Mouse (Mus musculus): ENCODE measurements around the gene Zfp810. TPM values are rescaled to one million over a fixed set of nuclear protein-coding genes. Genes with fewer than 3 reads are reported as not detected.
A peak's percentile ranks its signal among the peaks of the same experiment; 100 is the strongest.
"Not testable (repeated sequence)": the region's sequence is repeated elsewhere in the genome, so short reads cannot be mapped to it uniquely, and the experiment has no call there.

Gene Zfp810
- polyA plus RNA-seq, 1 experiment, result 12.7 TPM

- peak; percentile 97 for DNase-seq
- Histone ChIP-seq H3K27me3 (replicated peaks; ENCODE audit: control insufficient read depth, insufficient read depth, low read length) (no peaks in the 10 kb centered on the region), H3K36me3 (ENCODE audit: control insufficient read depth, insufficient read depth, low read length) (no peaks in the 10 kb centered on the region), H3K4me1 (ENCODE audit: control insufficient read depth, insufficient read depth, low read length) (peaks cover 12% of the 10 kb centered on the region), H3K4me3 (ENCODE audit: insufficient read depth, low read depth, low read length) (peak overlapping the region; percentile 68), H3K27ac (ENCODE audit: insufficient read depth, low read depth, low read length) (peak overlapping the region; percentile 98)
- TF ChIP-seq POLR2A (IDR thresholded peaks at IDR 0.05; ENCODE audit: low read depth, low read length) (peak; percentile 77), CTCF (conservative IDR thresholded peaks at IDR 0.05; ENCODE audit: insufficient read depth, insufficient read length, low read depth, low read length) (peak; percentile 92)
- WGBS, result 1% methylated on average over 32 of the region's 32 CpGs
Measured at GRCm38 (mm10) chr9:22327475-22328387, 20.3 kb upstream of the Zfp810 start.

GRCm38 (mm10) chr9:22327099-22327474, 19.6 kb upstream of the Zfp810 start:
- peak; percentile 96 for DNase-seq
- Histone ChIP-seq H3K36me3 (ENCODE audit: control insufficient read depth, insufficient read depth, low read length) (no peaks in the 10 kb centered on the region), H3K27me3 (replicated peaks; ENCODE audit: control insufficient read depth, insufficient read depth, low read length) (no peaks in the 10 kb centered on the region), H3K27ac (ENCODE audit: insufficient read depth, low read depth, low read length) (peak overlapping the region; percentile 98), H3K4me1 (ENCODE audit: control insufficient read depth, insufficient read depth, low read length) (peaks cover 12% of the 10 kb centered on the region), H3K4me3 (ENCODE audit: insufficient read depth, low read depth, low read length) (peak overlapping the region; percentile 68; the same call in 1 of the 2 replicates)
- TF ChIP-seq CTCF (conservative IDR thresholded peaks at IDR 0.05; ENCODE audit: insufficient read depth, insufficient read length, low read depth, low read length) (no peak), POLR2A (IDR thresholded peaks at IDR 0.05; ENCODE audit: low read depth, low read length) (no peak)
- WGBS, result 7% methylated on average over 9 of the region's 9 CpGs

- H3K4me1 ChIP-seq (ENCODE audit: control insufficient read depth, insufficient read depth, low read length), result peaks cover 12% of the 10 kb centered on the region
- TF ChIP-seq POLR2A (IDR thresholded peaks at IDR 0.05; ENCODE audit: low read depth, low read length) (no peak), CTCF (conservative IDR thresholded peaks at IDR 0.05; ENCODE audit: insufficient read depth, insufficient read length, low read depth, low read length) (no peak)
- DNase-seq, result no peak
- no peaks in the 10 kb centered on the region for H3K27me3 ChIP-seq (replicated peaks; ENCODE audit: control insufficient read depth, insufficient read depth, low read length)
- H3K4me3 ChIP-seq (ENCODE audit: insufficient read depth, low read depth, low read length), result no peak overlapping the region
- H3K27ac ChIP-seq (ENCODE audit: insufficient read depth, low read depth, low read length), result no peak overlapping the region
- H3K36me3 ChIP-seq (ENCODE audit: control insufficient read depth, insufficient read depth, low read length), result no peaks in the 10 kb centered on the region
- 78% methylated on average over 1 of the region's 1 CpGs for WGBS
Measured at GRCm38 (mm10) chr9:22324579-22324978, 17.1 kb upstream of the Zfp810 start.

- DNase-seq, result no peak
- TF ChIP-seq POLR2A (IDR thresholded peaks at IDR 0.05; ENCODE audit: low read depth, low read length) (no peak), CTCF (conservative IDR thresholded peaks at IDR 0.05; ENCODE audit: insufficient read depth, insufficient read length, low read depth, low read length) (no peak)
- WGBS, result 72% methylated on average over 8 of the region's 8 CpGs
- Histone ChIP-seq H3K4me3 (ENCODE audit: insufficient read depth, low read depth, low read length) (no peak overlapping the region), H3K4me1 (ENCODE audit: control insufficient read depth, insufficient read depth, low read length) (peaks cover 12% of the 10 kb centered on the region), H3K27me3 (replicated peaks; ENCODE audit: control insufficient read depth, insufficient read depth, low read length) (no peaks in the 10 kb centered on the region), H3K27ac (ENCODE audit: insufficient read depth, low read depth, low read length) (no peak overlapping the region), H3K36me3 (ENCODE audit: control insufficient read depth, insufficient read depth, low read length) (no peaks in the 10 kb centered on the region)
Measured at GRCm38 (mm10) chr9:22322381-22323211, 15.1 kb upstream of the Zfp810 start.

- WGBS, result 81% methylated on average over 1 of the region's 1 CpGs
Measured at GRCm38 (mm10) chr9:22319109-22319508, 11.7 kb upstream of the Zfp810 start.

GRCm38 (mm10) chr9:22316047-22316446, 8.6 kb upstream of the Zfp810 start:
- H3K36me3 ChIP-seq (ENCODE audit: control insufficient read depth, insufficient read depth, low read length); DNase-seq; H3K27me3 ChIP-seq (replicated peaks; ENCODE audit: control insufficient read depth, insufficient read depth, low read length); H3K4me1 ChIP-seq (ENCODE audit: control insufficient read depth, insufficient read depth, low read length); H3K4me3 ChIP-seq (ENCODE audit: insufficient read depth, low read depth, low read length); H3K27ac ChIP-seq (ENCODE audit: insufficient read depth, low read depth, low read length): not testable (repeated sequence)
- WGBS, result 79% methylated on average over 5 of the region's 5 CpGs

More at GRCm38 (mm10) chr9:22319109-22319508, 11.7 kb upstream of the Zfp810 start:
- H3K4me1 ChIP-seq (ENCODE audit: control insufficient read depth, insufficient read depth, low read length), result peaks cover 4% of the 10 kb centered on the region; the same call in 1 of the 2 replicates
- H3K27ac ChIP-seq (ENCODE audit: insufficient read depth, low read depth, low read length), result no peak overlapping the region
- H3K27me3 ChIP-seq (replicated peaks; ENCODE audit: control insufficient read depth, insufficient read depth, low read length), result no peaks in the 10 kb centered on the region
- no peak for DNase-seq
- no peak overlapping the region for H3K4me3 ChIP-seq (ENCODE audit: insufficient read depth, low read depth, low read length)
- no peaks in the 10 kb centered on the region for H3K36me3 ChIP-seq (ENCODE audit: control insufficient read depth, insufficient read depth, low read length)
- TF ChIP-seq POLR2A (IDR thresholded peaks at IDR 0.05; ENCODE audit: low read depth, low read length), result no peak
- no peak for TF ChIP-seq CTCF (conservative IDR thresholded peaks at IDR 0.05; ENCODE audit: insufficient read depth, insufficient read length, low read depth, low read length)

GRCm38 (mm10) chr9:22314066-22314465, 6.6 kb upstream of the Zfp810 start:
- peak; percentile 87 for DNase-seq
- 44% methylated on average over 3 of the region's 3 CpGs for WGBS
- H3K27me3 ChIP-seq (replicated peaks; ENCODE audit: control insufficient read depth, insufficient read depth, low read length), result no peaks in the 10 kb centered on the region
- H3K4me1 ChIP-seq (ENCODE audit: control insufficient read depth, insufficient read depth, low read length), result peaks cover 11% of the 10 kb centered on the region; the same call in 1 of the 2 replicates
- H3K27ac ChIP-seq (ENCODE audit: insufficient read depth, low read depth, low read length), result peak overlapping the region; percentile 37; the same call in 1 of the 2 replicates
- TF ChIP-seq CTCF (conservative IDR thresholded peaks at IDR 0.05; ENCODE audit: insufficient read depth, insufficient read length, low read depth, low read length) (no peak), POLR2A (IDR thresholded peaks at IDR 0.05; ENCODE audit: low read depth, low read length) (no peak)
- no peaks in the 10 kb centered on the region for H3K36me3 ChIP-seq (ENCODE audit: control insufficient read depth, insufficient read depth, low read length)
- no peak overlapping the region for H3K4me3 ChIP-seq (ENCODE audit: insufficient read depth, low read depth, low read length)

Measured in kidney, adult 2 months (tissue).